Mouse (Mus musculus) MEL (cell line): ENCODE results near the gene 0610030E20Rik. TPM values are rescaled to one million over a fixed set of nuclear protein-coding genes. Genes with fewer than 3 reads are reported as not detected.
A peak's percentile ranks its signal among the peaks of the same experiment; 100 is the strongest.

Experiments used
- DNase-seq: peaks from one replicate; pipeline ENCODE4 v3.0.0; 2011; ENCODE audit warnings: low read depth, low spot score
- H3K27ac ChIP-seq: 2 replicates; pipeline ENCODE4 v1.5.1; 2012; ENCODE audit warnings: low read depth, mild to moderate bottlenecking, control low read depth, low read length, moderate library complexity; ENCODE audit not compliant: control insufficient read depth
- H3K27me3 ChIP-seq, 2 experiments: fragments of 150-350 bp in 1 of 2; sonication (generic) in 1 of 2; 2 replicates each; pipeline ENCODE4 v1.6.1; 2012; ENCODE audit warnings: low read length in 2 of 2, mild to moderate bottlenecking in 2 of 2, improper control_type of control experiment in 1 of 2, moderate library complexity in 1 of 2; ENCODE audit not compliant: insufficient read depth in 2 of 2, control insufficient read depth in 1 of 2
- H3K36me3 ChIP-seq, 2 experiments: 2 replicates each; pipeline ENCODE4 v1.6.1; 2012 to 2014; ENCODE audit warnings: low read length in 2 of 2, improper control_type of control experiment in 1 of 2, inconsistent platforms in 1 of 2, mild to moderate bottlenecking in 1 of 2; ENCODE audit not compliant: insufficient read depth in 2 of 2, control insufficient read depth in 1 of 2
- H3K4me1 ChIP-seq, 2 experiments: fragments of 150-350 bp in 1 of 2; sonication (generic) in 1 of 2; 2 replicates each; pipeline ENCODE4 v1.6.1; 2012; ENCODE audit warnings: low read length in 2 of 2, improper control_type of control experiment in 1 of 2, mild to moderate bottlenecking in 1 of 2; ENCODE audit not compliant: insufficient read depth in 2 of 2, control insufficient read depth in 1 of 2
- H3K4me3 ChIP-seq, 2 experiments: fragments of 150-350 bp in 1 of 2; sonication (generic) in 1 of 2; 2 replicates each; pipeline ENCODE4 v1.5.1; 2012; ENCODE audit warnings: low read depth in 2 of 2, low read length in 2 of 2, mild to moderate bottlenecking in 2 of 2, moderate library complexity in 2 of 2, control low read depth in 1 of 2, improper control_type of control experiment in 1 of 2; ENCODE audit not compliant: control insufficient read depth in 1 of 2, insufficient read depth in 1 of 2
- H3K79me2 ChIP-seq: 2 replicates; pipeline ENCODE4 v1.6.1; 2012; ENCODE audit warnings: mild to moderate bottlenecking, low read length, moderate library complexity; ENCODE audit not compliant: control insufficient read depth, poor library complexity, insufficient read depth
- H3K9ac ChIP-seq: 2 replicates; pipeline ENCODE4 v1.6.1; 2012; ENCODE audit warnings: low read depth, mild to moderate bottlenecking, control low read depth, low read length, moderate library complexity; ENCODE audit not compliant: control insufficient read depth, poor library complexity, severe bottlenecking
- H3K9me3 ChIP-seq: fragments of 150-350 bp; sonication (generic); replicated peaks from 2 replicates; pipeline ENCODE4 v1.6.1; 2012; ENCODE audit warnings: mild to moderate bottlenecking, low read length, improper control_type of control experiment, moderate library complexity; ENCODE audit not compliant: insufficient read depth
- CHD1 ChIP-seq: IDR thresholded peaks from 2 replicates; pipeline ENCODE4 v1.6.1; 2012; ENCODE audit warnings: low read depth, mild to moderate bottlenecking, inconsistent platforms, low read length, improper control_type of control experiment
- CHD2 ChIP-seq: IDR thresholded peaks from 2 replicates; pipeline ENCODE4 v1.6.1; 2011; ENCODE audit warnings: low read length, improper control_type of control experiment
- CTCF ChIP-seq, 3 experiments: IDR thresholded peaks in 2 of 3; conservative IDR thresholded peaks in 1 of 3; 2 replicates each; pipeline ENCODE4 v1.5.1; 2011 to 2012; ENCODE audit warnings: low read length in 3 of 3, low read depth in 2 of 3, mild to moderate bottlenecking in 2 of 3, improper control_type of control experiment in 1 of 3, inconsistent platforms in 1 of 3, mixed read lengths in 1 of 3, moderate library complexity in 1 of 3; ENCODE audit not compliant: control insufficient read depth in 1 of 3, insufficient read depth in 1 of 3, poor library complexity in 1 of 3, severe bottlenecking in 1 of 3
- E2F4 ChIP-seq: IDR thresholded peaks from 2 replicates; pipeline ENCODE4 v1.6.1; 2011; ENCODE audit warnings: low read depth, low read length, improper control_type of control experiment, borderline replicate concordance
- ELF1 ChIP-seq: IDR thresholded peaks from 2 replicates; pipeline ENCODE4 v1.6.1; 2014; ENCODE audit warnings: low read depth, mild to moderate bottlenecking, inconsistent platforms, low read length, improper control_type of control experiment, moderate library complexity
- ETS1 ChIP-seq: IDR thresholded peaks from 2 replicates; pipeline ENCODE4 v1.6.1; 2012; ENCODE audit warnings: low read depth, mild to moderate bottlenecking, inconsistent platforms, low read length, improper control_type of control experiment, moderate library complexity
- GABPA ChIP-seq: IDR thresholded peaks from 2 replicates; pipeline ENCODE4 v1.6.1; 2012; ENCODE audit warnings: low read depth, mild to moderate bottlenecking, inconsistent platforms, low read length, improper control_type of control experiment, moderate library complexity
- GATA1 ChIP-seq: IDR thresholded peaks from 2 replicates; pipeline ENCODE4 v1.6.1; 2011; ENCODE audit warnings: low read depth, low read length, improper control_type of control experiment
- MAZ ChIP-seq: IDR thresholded peaks from 2 replicates; pipeline ENCODE4 v1.6.1; 2012; ENCODE audit warnings: low read depth, mild to moderate bottlenecking, inconsistent platforms, low read length, improper control_type of control experiment
- MEF2A ChIP-seq: IDR thresholded peaks from 2 replicates; pipeline ENCODE4 v1.6.1; 2014; ENCODE audit warnings: low read depth, mild to moderate bottlenecking, inconsistent platforms, low read length, improper control_type of control experiment; ENCODE audit not compliant: poor library complexity, insufficient replicate concordance, severe bottlenecking; ENCODE audit errors: extremely low read depth
- MYB ChIP-seq: IDR thresholded peaks from 2 replicates; pipeline ENCODE4 v1.6.1; 2011; ENCODE audit warnings: mild to moderate bottlenecking, low read depth, low read length, improper control_type of control experiment
- MYC ChIP-seq: IDR thresholded peaks from 2 replicates; pipeline ENCODE4 v1.6.1; 2011; ENCODE audit warnings: low read depth, mild to moderate bottlenecking, low read length, improper control_type of control experiment, moderate library complexity
- POLR2AphosphoS2 ChIP-seq: IDR thresholded peaks from 2 replicates; pipeline ENCODE4 v1.6.1; 2011; ENCODE audit warnings: low read length, improper control_type of control experiment
- POLR2AphosphoS5 ChIP-seq: IDR thresholded peaks from 2 replicates; pipeline ENCODE4 v1.6.1; 2012; ENCODE audit warnings: low read depth, borderline replicate concordance, mild to moderate bottlenecking, inconsistent platforms, low read length, moderate library complexity, mixed read lengths
- RCOR1 ChIP-seq: IDR thresholded peaks from 2 replicates; pipeline ENCODE4 v1.6.1; 2012; ENCODE audit warnings: low read depth, mild to moderate bottlenecking, inconsistent platforms, low read length, improper control_type of control experiment
- SMC3 ChIP-seq: IDR thresholded peaks from 2 replicates; pipeline ENCODE4 v1.6.1; 2011; ENCODE audit warnings: low read depth, low read length, improper control_type of control experiment
- TBP ChIP-seq: IDR thresholded peaks from 2 replicates; pipeline ENCODE4 v1.8.0; 2011; ENCODE audit warnings: low read depth, low read length, improper control_type of control experiment
- UBTF ChIP-seq: IDR thresholded peaks from 2 replicates; pipeline ENCODE4 v1.6.1; 2012; ENCODE audit warnings: low read depth, mild to moderate bottlenecking, inconsistent platforms, low read length, improper control_type of control experiment, moderate library complexity, borderline replicate concordance; ENCODE audit not compliant: insufficient read depth
- ZMIZ1 ChIP-seq: IDR thresholded peaks from 2 replicates; pipeline ENCODE4 v1.6.1; 2012; ENCODE audit warnings: low read depth, mild to moderate bottlenecking, inconsistent platforms, low read length, improper control_type of control experiment, moderate library complexity
- polyA plus RNA-seq, 2 experiments: library from polyadenylated mRNA; stranded (reverse) in 1 of 2; unstranded in 1 of 2; fragments of >175 nt in 1 of 2; fragments of >200 nt in 1 of 2; gene quantifications; 2 replicates each; pipeline versions ENCODE4 v1.2.1 to v1.2.4; 2012; ENCODE audit warnings: low replicate concordance in 2 of 2, low read depth in 1 of 2; ENCODE audit not compliant: insufficient read length in 2 of 2, insufficient read depth in 1 of 2, missing spikeins in 1 of 2
- total RNA-seq: library from RNA; depleted of rRNA; stranded (reverse); fragments of 300-350 nt; gene quantifications from 2 replicates; pipeline ENCODE4 v1.2.3, GENCODE M21; 2012

Gene 0610030E20Rik
- total and polyA plus RNA-seq, 3 experiments: 14.2 to 28.5 TPM; not detected in 1

DNA sequence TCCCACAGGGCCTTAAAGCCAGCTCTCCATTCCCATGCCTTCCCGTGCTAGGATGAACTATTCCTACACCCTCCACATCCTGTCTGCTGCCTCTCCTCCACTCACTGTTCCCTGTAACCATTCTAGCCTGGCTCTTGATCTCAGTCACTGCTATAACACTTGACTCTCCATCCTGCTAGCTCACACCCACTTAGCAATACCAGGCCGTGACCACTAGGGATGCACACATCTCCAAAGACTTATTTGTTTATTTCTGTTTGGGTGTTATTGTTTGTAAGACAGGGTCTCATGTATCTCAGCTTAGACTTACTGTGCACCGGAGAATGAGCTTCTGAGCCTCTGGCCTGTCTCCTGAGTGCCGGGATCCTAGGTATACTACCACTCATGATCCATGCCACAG, 22.4 kb downstream of the 0610030E20Rik start:
- Histone ChIP-seq H3K36me3 (peaks cover 2 to 17% of the 10 kb centered on the region in 2 experiments; a peak in 3 of 4 replicates), H3K79me2 (peaks cover 18% of the 10 kb centered on the region)
- no peak for DNase-seq
- TF ChIP-seq TBP (no peak), CTCF (IDR thresholded peaks at IDR 0.05 in 2 of 3, conservative IDR thresholded peaks at IDR 0.05 in 1 of 3; ENCODE audit: control insufficient read depth in 1 of 3, insufficient read depth in 1 of 3, low read depth in 2 of 3, low read length in 3 of 3, poor library complexity in 1 of 3, severe bottlenecking in 1 of 3) (peak; percentile 7 to 40 (median 13); a peak in 4 of 6 replicates), ZMIZ1 (no peak)
- TF ChIP-seq, all 39 proteins: peak for 1
- Histone ChIP-seq H3K27me3 (no peaks in the 10 kb centered on the region), H3K4me3 (no peak overlapping the region), H3K9ac (no peak overlapping the region), H3K9me3 (no peaks in the 10 kb centered on the region), H3K4me1 (peaks cover 2 to 14% of the 10 kb centered on the region in 2 experiments; a peak in 3 of 4 replicates), H3K27ac (no peak overlapping the region)

DNA sequence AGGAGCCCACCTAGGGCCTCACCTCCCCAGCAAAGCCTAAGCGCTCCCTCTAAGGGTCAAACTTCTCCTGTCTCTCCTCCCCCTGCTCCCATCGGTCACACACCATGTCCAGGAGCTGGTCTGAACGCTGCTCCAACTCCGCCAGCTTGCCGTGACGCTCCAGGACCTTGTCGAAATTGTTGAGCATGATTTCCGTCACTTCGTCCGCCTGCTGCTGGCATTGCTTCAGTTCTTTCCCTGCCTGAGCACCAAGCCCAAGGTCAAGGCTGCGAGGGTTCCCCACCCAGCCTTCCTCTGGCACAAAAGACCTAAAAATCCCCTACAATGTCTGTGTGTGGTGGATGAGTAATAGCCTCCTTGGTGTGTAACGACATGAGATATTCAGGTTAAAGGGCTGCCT, 23.0 kb downstream of the 0610030E20Rik start:
- H3K4me1 ChIP-seq: peaks cover 4 to 20% of the 10 kb centered on the region in 2 experiments
- no peaks in the 10 kb centered on the region for H3K9me3 ChIP-seq
- no peak overlapping the region for H3K27ac ChIP-seq
- H3K27me3 ChIP-seq: no peaks in the 10 kb centered on the region
- peaks cover 22% of the 10 kb centered on the region for H3K79me2 ChIP-seq
- no peak overlapping the region for H3K4me3 ChIP-seq
- DNase-seq: no peak
- no peak for TF ChIP-seq TBP
- TF ChIP-seq ETS1: no peak
- TF ChIP-seq SMC3: no peak
- TF ChIP-seq CHD1: no peak
- TF ChIP-seq GABPA: no peak
- TF ChIP-seq, all 39 proteins: peak for 0
- no peak overlapping the region for H3K9ac ChIP-seq
- peaks cover 6 to 22% of the 10 kb centered on the region in 2 experiments; a peak in 3 of 4 replicates for H3K36me3 ChIP-seq

GRCm38 (mm10) chr6:72371147-72371546, 24.0 kb downstream of the 0610030E20Rik start:
- no peak overlapping the region for H3K9ac ChIP-seq
- no peaks in the 10 kb centered on the region for H3K9me3 ChIP-seq
- H3K36me3 ChIP-seq: peaks cover 8 to 30% of the 10 kb centered on the region in 2 experiments
- 0 out of 2 replicates have a peak, but pooled peaks have one; percentile 2 for TF ChIP-seq POLR2AphosphoS2
- TF ChIP-seq MAZ: no peak
- H3K27ac ChIP-seq: no peak overlapping the region
- no peak for DNase-seq
- no peaks in the 10 kb centered on the region for H3K27me3 ChIP-seq
- no peak overlapping the region for H3K4me3 ChIP-seq
- peaks cover 29% of the 10 kb centered on the region for H3K79me2 ChIP-seq
- peaks cover 4 to 27% of the 10 kb centered on the region in 2 experiments for H3K4me1 ChIP-seq

GRCm38 (mm10) chr6:72371571-72371970, 24.5 kb downstream of the 0610030E20Rik start:
- H3K4me1 ChIP-seq: peaks cover 4 to 28% of the 10 kb centered on the region in 2 experiments
- H3K9me3 ChIP-seq: no peaks in the 10 kb centered on the region
- H3K27ac ChIP-seq: no peak overlapping the region
- peaks cover 8 to 30% of the 10 kb centered on the region in 2 experiments for H3K36me3 ChIP-seq
- H3K27me3 ChIP-seq: no peaks in the 10 kb centered on the region
- H3K9ac ChIP-seq: no peak overlapping the region
- H3K4me3 ChIP-seq: no peak overlapping the region
- DNase-seq: no peak
- peaks cover 30% of the 10 kb centered on the region for H3K79me2 ChIP-seq
- TF ChIP-seq GATA1 (no peak), CHD1 (no peak), E2F4 (no peak), POLR2AphosphoS5 (no peak), CHD2 (no peak), MYB (no peak), ETS1 (no peak), MEF2A (no peak), ELF1 (no peak), GABPA (no peak), UBTF (no peak), POLR2AphosphoS2 (no peak), MYC (no peak), RCOR1 (no peak)
